Mouse (Mus musculus) G1E (cell line): ENCODE data around the gene Nkapd1. TPM values are rescaled to one million over a fixed set of nuclear protein-coding genes. Genes with fewer than 3 reads are reported as not detected.

Source experiments
- ATAC-seq: 2 replicates; pipeline ENCODE4 v1.8.0; 2016; ENCODE audit warnings: mild to moderate bottlenecking; ENCODE audit not compliant: insufficient number of reproducible peaks, poor library complexity, low FRiP score, severe bottlenecking; ENCODE audit errors: extremely low read depth
- DNase-seq: peaks from one replicate; pipeline ENCODE4 v3.0.0; 2012; ENCODE audit warnings: low spot score
- H3K27me3 ChIP-seq: 2 replicates; pipeline ENCODE4 v1.6.1; 2012; ENCODE audit warnings: mild to moderate bottlenecking, low read length, inconsistent platforms; ENCODE audit not compliant: insufficient read depth
- H3K36me3 ChIP-seq: replicated peaks from 2 replicates; pipeline ENCODE3; 2012; ENCODE audit warnings: mild to moderate bottlenecking, inconsistent platforms
- H3K4me1 ChIP-seq: 2 replicates; pipeline ENCODE4 v1.6.1; 2012; ENCODE audit warnings: low read depth, low read length, inconsistent platforms, mixed read lengths; ENCODE audit not compliant: insufficient read depth
- H3K4me3 ChIP-seq: 2 replicates; pipeline ENCODE4 v1.5.1; 2012; ENCODE audit warnings: low read depth, mild to moderate bottlenecking, inconsistent platforms, low read length, moderate library complexity, mixed read lengths
- H3K9me3 ChIP-seq: replicated peaks from 2 replicates; pipeline ENCODE4 v1.6.1; 2012; ENCODE audit warnings: inconsistent platforms
- CTCF ChIP-seq: IDR thresholded peaks from 2 replicates; pipeline ENCODE4 v1.5.1; 2012; ENCODE audit warnings: low read depth, low read length, inconsistent platforms, mixed read lengths
- GATA1 ChIP-seq: IDR thresholded peaks from 2 replicates; pipeline ENCODE4 v1.6.1; 2012; ENCODE audit warnings: borderline replicate concordance, low read length, inconsistent platforms, mixed read lengths
- GATA2 ChIP-seq: IDR thresholded peaks from 2 replicates; pipeline ENCODE4 v1.6.1; 2012; ENCODE audit warnings: low read depth, low read length, inconsistent platforms, borderline replicate concordance
- POLR2AphosphoS5 ChIP-seq: IDR thresholded peaks from 2 replicates; pipeline ENCODE4 v1.6.1; 2012; ENCODE audit warnings: low read depth, low read length, inconsistent platforms; ENCODE audit not compliant: insufficient replicate concordance
- TAL1 ChIP-seq: conservative IDR thresholded peaks from 2 replicates; pipeline ENCODE4 v1.6.1; 2012; ENCODE audit warnings: low read depth, low read length, inconsistent platforms, mixed read lengths
- polyA plus RNA-seq: library from polyadenylated mRNA; stranded (reverse); fragments of >175 nt; gene quantifications from 2 replicates; pipeline ENCODE4 v1.2.3, GENCODE M21; 2012
- total RNA-seq, 2 experiments: library from RNA; stranded (forward) in 1 of 2; stranded (reverse) in 1 of 2; fragments of 200-1000 nt in 1 of 2; fragments of >200 nt in 1 of 2; fragmentation: Nextera tagmentation in 1 of 2; gene quantifications; 2 replicates each; pipeline ENCODE4 v1.2.3; 2014 to 2017

The Nkapd1 gene
- total and polyA plus RNA-seq, 3 experiments = 8.0 to 45.5 (median 31.0) TPM

DNA sequence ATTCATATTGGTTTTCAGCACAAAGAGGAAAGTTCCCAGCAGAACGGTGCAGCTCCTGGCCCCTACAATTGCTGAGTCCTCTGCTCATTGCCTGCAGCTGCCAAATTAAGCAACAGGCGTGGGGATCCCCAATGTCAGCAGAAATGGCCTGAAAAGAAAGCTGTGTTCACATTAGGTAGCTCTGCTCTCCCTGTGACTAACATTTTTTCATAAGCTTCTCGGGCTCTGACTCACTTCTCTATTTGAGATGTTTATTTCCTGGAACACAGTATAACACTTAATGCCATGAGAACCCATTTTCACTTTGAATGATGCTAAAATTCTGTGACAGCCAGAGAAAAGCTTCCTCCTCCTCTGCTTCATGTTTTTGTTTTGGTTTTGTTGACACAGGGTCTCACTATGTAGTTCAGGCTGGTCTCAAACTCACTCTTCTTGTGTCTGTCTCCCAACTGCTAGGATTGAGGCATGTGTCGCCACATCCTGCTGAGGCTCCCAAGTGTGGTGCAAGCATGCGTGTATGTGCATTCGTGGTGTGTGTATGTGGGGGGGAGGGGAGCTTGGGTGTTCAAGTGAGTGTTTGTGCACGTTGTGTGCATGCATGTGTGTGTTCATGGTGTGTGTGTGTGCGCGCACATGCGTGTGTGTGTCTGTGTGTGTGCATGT, 26.3 kb downstream of the Nkapd1 start:
- H3K9me3 ChIP-seq = no peaks in the 10 kb centered on the region
- H3K36me3 ChIP-seq = peaks cover 26% of the 10 kb centered on the region
- no peaks in the 10 kb centered on the region for H3K4me1 ChIP-seq
- DNase-seq (no peak), ATAC-seq (no peak)
- peaks cover 19% of the 10 kb centered on the region for H3K27me3 ChIP-seq
- TF ChIP-seq GATA2 (no peak), TAL1 (no peak), GATA1 (no peak), POLR2AphosphoS5 (no peak), CTCF (no peak)
- no peak overlapping the region for H3K4me3 ChIP-seq

DNA sequence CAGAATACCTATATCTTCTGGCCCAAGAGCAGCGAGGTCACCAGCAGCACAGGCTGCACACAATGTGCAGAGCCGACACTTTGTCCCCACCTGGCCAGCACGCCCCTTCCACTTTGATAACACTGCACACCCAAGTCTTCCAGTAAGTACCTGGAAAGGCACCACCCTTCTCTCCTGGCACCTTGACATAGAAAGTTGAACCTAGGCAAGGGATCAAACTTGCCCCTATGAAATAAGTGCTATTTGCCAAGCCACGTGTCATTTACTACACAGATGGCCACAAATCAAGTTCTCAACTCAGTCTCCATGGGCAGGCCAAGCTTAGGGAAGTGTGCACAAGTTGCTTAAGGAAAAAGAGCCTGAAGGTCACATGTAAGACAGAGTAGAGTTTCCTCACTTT, 30.3 kb downstream of the Nkapd1 start:
- ATAC-seq = no peak
- Histone ChIP-seq H3K36me3 (no peaks in the 10 kb centered on the region), H3K27me3 (peaks cover 36% of the 10 kb centered on the region), H3K9me3 (no peaks in the 10 kb centered on the region), H3K4me3 (no peak overlapping the region), H3K4me1 (no peaks in the 10 kb centered on the region)
- no peak for TF ChIP-seq GATA2
- no peak for TF ChIP-seq TAL1
- TF ChIP-seq POLR2AphosphoS5 = no peak
- no peak for TF ChIP-seq CTCF
- TF ChIP-seq GATA1 = no peak
- DNase-seq = no peak

DNA sequence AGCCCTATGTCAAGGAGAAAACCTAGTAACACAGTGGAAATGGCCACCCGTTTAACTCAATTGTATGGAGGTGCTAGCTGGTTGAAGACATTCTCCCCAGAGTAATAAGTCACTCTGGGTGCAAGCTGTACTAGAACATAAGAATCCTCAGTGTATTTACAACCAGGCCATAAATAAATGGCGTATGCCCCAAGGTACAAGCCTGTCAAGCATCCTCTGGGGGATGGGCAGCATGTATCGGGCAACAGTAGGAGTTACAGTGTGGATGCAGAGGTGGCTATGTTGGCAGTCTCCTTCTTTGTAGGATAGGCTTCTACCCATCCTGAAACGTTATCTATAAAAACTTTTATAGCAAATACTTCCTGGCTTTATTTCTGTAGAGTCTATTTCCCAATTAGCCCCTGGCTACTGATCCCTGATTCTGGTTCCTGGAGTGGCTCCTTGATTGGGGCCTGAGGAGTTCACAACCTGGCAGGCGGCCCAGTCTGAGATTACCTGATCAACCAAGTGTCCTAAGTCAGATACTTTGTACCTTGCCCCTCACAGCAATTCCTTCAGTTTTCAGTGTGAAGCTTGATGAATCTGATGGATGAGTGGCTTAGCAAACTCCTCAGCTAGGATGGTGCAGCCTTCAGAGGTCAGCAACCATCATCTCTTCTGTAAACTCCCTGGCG, 32.0 kb downstream of the Nkapd1 start:
- H3K4me3 ChIP-seq = no peak overlapping the region
- H3K9me3 ChIP-seq = no peaks in the 10 kb centered on the region
- ATAC-seq (no peak), DNase-seq (no peak)
- no peak for TF ChIP-seq CTCF
- H3K4me1 ChIP-seq = no peaks in the 10 kb centered on the region
- H3K27me3 ChIP-seq = peaks cover 36% of the 10 kb centered on the region
- H3K36me3 ChIP-seq = no peaks in the 10 kb centered on the region

DNA sequence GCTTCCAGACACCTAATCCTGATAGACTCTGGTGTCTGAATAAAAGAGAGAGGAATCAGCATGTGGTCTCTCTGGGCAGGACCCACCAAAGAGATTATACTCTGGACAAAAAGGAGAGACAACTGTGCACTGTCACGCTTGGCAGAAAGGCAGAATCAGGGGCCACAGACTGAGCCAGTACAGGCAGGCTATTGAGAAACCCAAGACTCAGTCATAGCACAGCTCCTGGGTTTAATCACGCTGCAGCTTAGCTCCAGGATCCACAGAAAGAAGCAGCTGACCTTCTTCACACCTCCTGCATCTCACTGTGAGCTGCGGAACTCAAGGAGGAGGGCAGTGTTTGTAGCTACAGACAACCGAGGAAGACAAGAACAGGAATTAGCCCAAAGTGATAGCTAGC, 36.9 kb downstream of the Nkapd1 start:
- Histone ChIP-seq H3K4me3 (no peak overlapping the region), H3K27me3 (peaks cover 29% of the 10 kb centered on the region), H3K4me1 (no peaks in the 10 kb centered on the region), H3K9me3 (no peaks in the 10 kb centered on the region), H3K36me3 (no peaks in the 10 kb centered on the region)
- TF ChIP-seq CTCF (no peak), GATA2 (no peak)
- no peak for DNase-seq
- no peak for ATAC-seq

DNA sequence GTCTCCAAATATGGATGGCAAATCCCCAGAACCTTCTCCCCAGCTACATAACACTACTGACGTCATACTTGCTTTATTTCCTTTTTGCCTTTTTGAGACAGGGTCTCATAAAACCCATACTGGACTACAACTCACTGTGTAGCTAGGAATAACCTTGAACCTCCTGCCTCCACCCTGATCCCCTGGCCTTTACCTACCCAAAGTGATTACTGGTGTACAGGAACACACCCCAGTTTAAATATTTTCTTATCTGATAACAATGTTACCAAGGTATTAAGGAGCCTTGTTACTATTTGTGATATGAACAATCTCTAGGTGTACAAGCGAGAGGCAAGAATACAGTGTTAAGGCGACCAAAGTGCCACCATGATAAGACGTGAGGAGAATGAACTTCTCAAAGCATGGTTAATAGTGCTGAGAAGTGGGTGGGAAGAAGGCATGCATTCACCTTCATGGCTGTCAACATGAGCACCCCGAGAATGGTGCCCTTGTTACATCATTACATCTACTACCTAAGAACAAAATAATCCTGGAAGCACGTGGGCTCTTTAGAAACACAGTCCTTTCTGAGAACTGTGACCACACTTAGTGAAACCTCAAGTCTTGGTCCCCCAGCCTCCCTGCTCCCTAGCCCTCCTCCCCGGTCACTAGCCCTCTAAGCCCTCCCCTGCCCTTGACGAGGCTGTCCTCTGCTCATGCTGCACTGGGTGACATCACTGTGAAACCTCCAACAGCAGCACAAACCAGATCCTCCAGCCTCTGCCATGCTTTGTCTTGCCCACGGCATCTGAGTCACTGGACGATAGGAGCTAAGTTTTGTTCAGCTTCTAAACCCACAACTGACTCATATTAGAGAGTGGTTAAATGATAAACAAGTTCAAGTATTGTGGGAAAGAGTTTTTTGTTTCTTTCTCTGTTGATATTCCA, 47.4 kb downstream of the Nkapd1 start:
- DNase-seq = no peak
- no peak for ATAC-seq
- no peaks in the 10 kb centered on the region for H3K9me3 ChIP-seq
- no peak overlapping the region for H3K4me3 ChIP-seq
- peaks cover 15% of the 10 kb centered on the region for H3K27me3 ChIP-seq
- no peaks in the 10 kb centered on the region for H3K36me3 ChIP-seq
- TF ChIP-seq CTCF (no peak), TAL1 (no peak), POLR2AphosphoS5 (no peak), GATA2 (no peak)
- H3K4me1 ChIP-seq = no peaks in the 10 kb centered on the region

DNA sequence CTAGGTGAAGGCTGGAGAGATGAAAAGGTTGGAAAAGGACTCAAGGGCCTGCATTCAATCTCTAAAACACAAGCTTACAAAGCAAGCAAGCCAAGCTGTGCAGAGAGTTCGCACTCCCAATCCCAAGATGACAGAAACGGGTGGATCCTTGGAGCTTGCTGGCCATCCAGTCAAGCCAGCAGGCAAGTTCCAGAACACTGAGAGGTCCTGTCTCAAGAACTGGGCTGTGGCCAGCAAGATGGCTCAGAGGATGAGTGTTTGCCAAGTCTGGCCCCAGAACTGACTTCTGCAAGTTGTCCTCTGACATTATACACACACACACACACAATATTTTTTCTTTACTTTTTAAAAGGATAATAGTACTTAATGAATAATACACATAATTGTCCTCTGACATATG, 49.4 kb downstream of the Nkapd1 start:
- H3K4me3 ChIP-seq = no peak overlapping the region
- H3K27me3 ChIP-seq = peaks cover 10% of the 10 kb centered on the region; the same call in 1 of the 2 replicates
- TF ChIP-seq GATA2 (no peak), GATA1 (no peak), POLR2AphosphoS5 (no peak), TAL1 (no peak), CTCF (no peak)
- no peak for ATAC-seq
- no peaks in the 10 kb centered on the region for H3K4me1 ChIP-seq
- H3K36me3 ChIP-seq = no peaks in the 10 kb centered on the region
- DNase-seq = no peak
- no peaks in the 10 kb centered on the region for H3K9me3 ChIP-seq
